Mouse (Mus musculus) thymus, adult 2 months (tissue): ENCODE measurements around the gene Mrps15.

ENCODE experiments used
- CTCF ChIP-seq: fragments of 200-500 bp; IDR thresholded peaks from 2 replicates; pipeline ENCODE4 v1.5.1; 2012; ENCODE audit warnings: mild to moderate bottlenecking, control low read depth, low read length, moderate library complexity, borderline replicate concordance; ENCODE audit not compliant: control insufficient read depth, poor library complexity, insufficient read depth; ENCODE audit errors: extremely low read depth
- POLR2A ChIP-seq: fragments of 200-500 bp; IDR thresholded peaks from 2 replicates; pipeline ENCODE4 v1.6.1; 2012; ENCODE audit warnings: mild to moderate bottlenecking, low read length, control low read depth, moderate library complexity; ENCODE audit not compliant: control insufficient read depth, poor library complexity, insufficient read depth; ENCODE audit errors: extremely low read depth

DNA sequence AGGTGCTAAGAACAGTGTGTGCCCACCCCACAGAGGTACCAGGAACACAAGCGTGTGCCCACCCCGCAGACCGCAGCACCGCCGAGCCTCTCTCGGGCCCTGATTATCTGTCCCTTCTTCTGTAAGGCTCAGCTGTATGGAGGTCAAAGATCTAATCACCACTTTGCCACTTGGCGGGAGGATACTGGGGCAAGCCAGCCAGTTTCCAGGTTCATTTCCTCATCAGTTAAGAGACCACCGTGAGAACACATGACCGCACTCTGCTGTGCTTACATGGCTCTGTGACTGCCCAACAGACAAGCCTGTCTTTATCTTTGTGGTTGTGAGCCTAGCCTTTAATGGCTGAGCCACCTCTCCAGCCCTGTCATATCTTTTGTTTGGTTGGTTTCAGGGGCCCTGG is 36.3 kb downstream of the Mrps15 start:
- TF ChIP-seq CTCF (no peak), POLR2A (no peak)
